Mouse (Mus musculus) forebrain, embryonic 10.5 days (tissue): ENCODE results near the gene Vstm4. TPM values are rescaled to one million over a fixed set of nuclear protein-coding genes. Genes with fewer than 3 reads are reported as not detected.

Experiments
- DNase-seq: peaks from one replicate; pipeline ENCODE4 v3.0.0-alpha.2; 2017; ENCODE audit warnings: low spot score; ENCODE audit errors: extremely low spot score
- H3K27ac ChIP-seq: fragments of 300-500 bp; sonication (generic); 2 replicates; pipeline ENCODE4 v1.5.1; 2016; ENCODE audit warnings: mild to moderate bottlenecking
- H3K27me3 ChIP-seq: fragments of 300-500 bp; sonication (generic); 2 replicates; pipeline ENCODE4 v1.6.1; 2016; ENCODE audit warnings: mild to moderate bottlenecking; ENCODE audit not compliant: poor library complexity, severe bottlenecking
- H3K36me3 ChIP-seq: fragments of 300-500 bp; sonication (generic); replicated peaks from 2 replicates; pipeline ENCODE4 v1.6.1; 2016; ENCODE audit warnings: mild to moderate bottlenecking, moderate library complexity
- H3K4me1 ChIP-seq: fragments of 300-500 bp; sonication (generic); 2 replicates; pipeline ENCODE4 v1.6.1; 2016
- H3K4me3 ChIP-seq: fragments of 300-500 bp; sonication (generic); 2 replicates; pipeline ENCODE4 v1.5.1; 2016; ENCODE audit warnings: mild to moderate bottlenecking, moderate library complexity
- H3K9me3 ChIP-seq: fragments of 300-500 bp; sonication (generic); 2 replicates; pipeline ENCODE4 v1.6.1; 2016; ENCODE audit warnings: mild to moderate bottlenecking, moderate library complexity
- WGBS: fragments of 180-500 bp; shearing (Covaris S2); methylation state at CpG from one replicate; pipeline ENCODE4 v1.1.7; 2016; 5-methylcytosine and 5-hydroxymethylcytosine counted together
- polyA plus RNA-seq: library from polyadenylated mRNA; unstranded; fragments of >200 nt; fragmentation: Nextera tagmentation; extraction: Ambion mirVana; gene quantifications from 2 replicates; pipeline ENCODE4 v1.2.1, GENCODE M21; 2016

Gene Vstm4
- polyA plus RNA-seq, 1 experiment from 2014 or later: 2.1 TPM

DNA sequence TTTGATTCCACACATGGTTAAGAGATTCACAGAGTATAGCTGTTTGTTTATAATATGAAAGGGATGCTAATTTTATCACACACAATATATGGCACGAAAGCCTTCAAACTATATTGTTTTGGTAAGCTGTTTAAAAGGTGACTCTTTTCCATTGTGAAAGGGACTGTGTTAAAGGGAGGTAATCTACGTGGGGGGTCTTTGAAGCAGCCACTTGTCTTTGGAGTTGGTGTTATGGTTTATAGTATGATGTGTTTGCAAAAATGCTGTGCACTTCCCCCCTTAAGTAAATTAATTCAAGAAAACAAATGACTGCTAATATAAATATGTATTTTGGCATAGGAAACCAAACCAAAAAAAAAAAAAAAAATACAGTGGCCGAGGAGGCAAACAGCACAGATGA lies 8.8 kb downstream of the Vstm4 start:
- no peak overlapping the region for H3K27ac ChIP-seq
- H3K9me3 ChIP-seq: no peaks in the 10 kb centered on the region
- 93% methylated on average over 3 of the region's 3 CpGs for WGBS
- no peak overlapping the region for H3K4me3 ChIP-seq
- DNase-seq: no peak
- H3K27me3 ChIP-seq: no peaks in the 10 kb centered on the region
- peaks cover 13% of the 10 kb centered on the region for H3K4me1 ChIP-seq
- H3K36me3 ChIP-seq: no peaks in the 10 kb centered on the region

DNA sequence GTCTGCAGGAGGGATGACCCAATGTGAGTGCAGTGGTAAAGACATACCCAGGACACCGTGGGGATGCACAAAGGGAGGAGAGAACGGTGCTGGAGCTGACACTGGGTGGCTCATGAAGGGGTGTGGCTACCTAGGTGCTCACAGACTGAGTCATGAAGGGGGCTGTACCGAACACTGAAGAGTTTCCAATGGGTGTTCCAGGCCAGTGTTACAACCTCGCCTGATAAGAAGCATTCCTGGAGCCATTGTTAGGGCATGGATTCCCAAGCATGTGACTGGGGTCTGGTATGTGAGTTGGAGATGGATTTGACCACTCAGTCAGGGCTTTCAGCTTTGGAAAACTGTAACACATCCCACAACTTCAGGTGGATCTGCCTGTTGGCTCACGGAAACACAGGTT lies 15.4 kb downstream of the Vstm4 start:
- no peak for DNase-seq
- H3K4me3 ChIP-seq: no peak overlapping the region
- 88% methylated on average over 5 of the region's 5 CpGs for WGBS
- no peaks in the 10 kb centered on the region for H3K9me3 ChIP-seq
- no peak overlapping the region for H3K27ac ChIP-seq
- H3K4me1 ChIP-seq: no peaks in the 10 kb centered on the region; the same call in 1 of the 2 replicates
- H3K27me3 ChIP-seq: no peaks in the 10 kb centered on the region
- H3K36me3 ChIP-seq: no peaks in the 10 kb centered on the region

DNA sequence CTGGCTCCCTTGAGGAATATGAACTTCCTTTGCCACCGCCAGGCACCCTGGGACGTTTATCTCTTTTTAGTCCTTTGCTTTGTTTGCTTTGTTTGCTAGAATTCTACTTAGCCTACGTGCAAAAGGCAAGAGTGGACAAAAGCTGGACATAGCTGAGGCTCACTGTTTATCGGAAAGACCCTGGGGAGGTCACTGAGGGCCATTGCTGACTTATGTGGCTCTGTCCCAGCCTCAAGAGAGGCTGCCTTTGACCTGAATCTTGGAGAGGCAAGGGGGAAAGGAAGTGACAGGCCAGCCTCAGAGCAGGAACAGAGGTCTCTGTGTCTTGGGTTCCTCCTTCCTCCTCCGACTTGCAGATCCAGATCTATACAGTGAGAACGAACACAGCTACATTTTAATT lies 21.0 kb downstream of the Vstm4 start:
- Histone ChIP-seq H3K4me1 (no peaks in the 10 kb centered on the region; the same call in 1 of the 2 replicates), H3K27ac (no peak overlapping the region), H3K9me3 (no peaks in the 10 kb centered on the region), H3K36me3 (no peaks in the 10 kb centered on the region), H3K27me3 (no peaks in the 10 kb centered on the region), H3K4me3 (no peak overlapping the region)
- WGBS: 78% methylated on average over 6 of the region's 6 CpGs
- no peak for DNase-seq

DNA sequence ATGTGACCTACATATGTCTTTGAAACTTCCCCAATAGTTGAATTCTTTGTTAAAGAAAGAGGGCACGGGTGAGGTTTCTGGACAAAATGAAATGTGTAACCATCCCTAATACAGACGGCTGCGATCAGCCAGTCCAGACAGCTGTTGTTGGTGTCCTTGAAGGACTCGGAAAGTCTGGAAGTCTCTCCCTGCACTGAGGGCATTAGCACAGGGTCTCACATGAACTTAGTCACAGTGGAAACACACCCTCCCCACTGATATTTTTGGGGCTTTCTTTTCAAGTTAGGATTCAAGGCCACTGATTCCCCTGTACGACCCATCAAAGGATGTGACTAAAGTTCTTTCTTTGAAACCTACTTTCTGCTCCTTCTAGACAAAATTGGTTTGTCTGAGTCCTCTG lies 23.8 kb downstream of the Vstm4 start:
- Histone ChIP-seq H3K27ac (no peak overlapping the region), H3K36me3 (no peaks in the 10 kb centered on the region), H3K4me1 (no peaks in the 10 kb centered on the region), H3K4me3 (no peak overlapping the region), H3K27me3 (no peaks in the 10 kb centered on the region), H3K9me3 (no peaks in the 10 kb centered on the region)
- DNase-seq: no peak
- 92% methylated on average over 5 of the region's 5 CpGs for WGBS

DNA sequence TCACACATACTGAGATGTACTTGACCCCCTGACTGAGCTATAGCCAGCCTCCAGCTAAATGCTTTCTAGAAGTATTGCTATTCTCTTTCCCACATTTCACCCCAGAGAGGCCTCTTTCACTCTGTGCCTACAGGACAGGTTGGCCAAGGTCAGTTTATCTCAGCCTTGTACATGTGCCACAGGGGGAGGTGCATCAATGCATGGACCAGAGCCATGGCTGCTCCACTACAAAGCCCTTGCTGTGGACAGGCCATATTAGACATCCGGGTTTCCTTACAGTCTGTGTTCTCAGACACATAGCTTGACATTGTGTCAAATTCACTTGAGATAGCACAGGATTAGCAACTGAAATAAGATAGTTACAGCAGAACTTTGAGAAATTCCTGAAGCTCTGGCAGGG lies 25.1 kb downstream of the Vstm4 start:
- H3K36me3 ChIP-seq: no peaks in the 10 kb centered on the region
- no peaks in the 10 kb centered on the region for H3K4me1 ChIP-seq
- WGBS: 89% methylated on average over 1 of the region's 1 CpGs
- no peak overlapping the region for H3K27ac ChIP-seq
- no peak for DNase-seq
- H3K9me3 ChIP-seq: no peaks in the 10 kb centered on the region
- H3K4me3 ChIP-seq: no peak overlapping the region
- H3K27me3 ChIP-seq: no peaks in the 10 kb centered on the region

DNA sequence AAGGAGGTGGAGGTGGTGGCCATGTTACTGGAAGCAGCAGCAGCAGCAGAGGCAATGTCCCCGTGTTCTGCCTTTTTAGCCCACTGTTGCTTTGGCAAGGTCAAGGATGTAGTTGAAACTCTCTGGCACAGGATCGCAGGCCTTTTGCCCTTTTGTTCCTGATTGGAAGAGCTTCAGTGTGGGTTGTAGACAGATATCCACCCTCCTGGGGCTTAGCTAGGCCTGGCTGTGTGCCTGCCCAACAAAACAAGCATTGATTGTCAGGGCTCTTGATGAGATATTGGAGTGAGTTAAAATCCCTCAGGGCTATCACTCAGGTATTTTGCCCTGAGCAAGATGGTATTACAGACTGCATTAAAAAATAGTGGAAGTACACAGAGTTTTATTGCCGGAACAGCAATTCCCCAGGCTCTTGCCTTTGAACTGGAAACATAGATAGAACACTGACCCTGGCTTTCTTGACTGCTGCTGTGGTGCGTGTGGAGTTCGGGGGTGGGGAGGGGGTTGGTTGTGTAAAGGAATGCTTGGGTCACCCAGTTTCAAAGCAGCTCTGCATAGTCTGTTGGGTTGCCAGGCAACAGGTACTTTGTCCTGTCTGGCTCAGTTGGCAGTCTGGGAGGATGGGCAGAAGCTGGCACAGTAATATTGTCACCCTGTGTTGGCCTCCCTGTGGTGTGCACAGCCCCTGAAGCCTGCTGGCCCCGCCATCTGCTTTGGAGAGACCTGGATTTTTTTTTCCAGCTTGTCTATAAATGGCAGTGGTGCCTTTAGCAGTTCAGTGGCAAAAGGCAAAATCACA lies 32.5 kb downstream of the Vstm4 start:
- no peaks in the 10 kb centered on the region for H3K9me3 ChIP-seq
- H3K4me1 ChIP-seq: peaks cover 22% of the 10 kb centered on the region
- H3K4me3 ChIP-seq: no peak overlapping the region
- peak overlapping the region; percentile 80 for H3K27ac ChIP-seq
- no peaks in the 10 kb centered on the region for H3K27me3 ChIP-seq
- H3K36me3 ChIP-seq: no peaks in the 10 kb centered on the region
- WGBS: 30% methylated on average over 6 of the region's 6 CpGs
- peak; percentile 47 for DNase-seq

DNA sequence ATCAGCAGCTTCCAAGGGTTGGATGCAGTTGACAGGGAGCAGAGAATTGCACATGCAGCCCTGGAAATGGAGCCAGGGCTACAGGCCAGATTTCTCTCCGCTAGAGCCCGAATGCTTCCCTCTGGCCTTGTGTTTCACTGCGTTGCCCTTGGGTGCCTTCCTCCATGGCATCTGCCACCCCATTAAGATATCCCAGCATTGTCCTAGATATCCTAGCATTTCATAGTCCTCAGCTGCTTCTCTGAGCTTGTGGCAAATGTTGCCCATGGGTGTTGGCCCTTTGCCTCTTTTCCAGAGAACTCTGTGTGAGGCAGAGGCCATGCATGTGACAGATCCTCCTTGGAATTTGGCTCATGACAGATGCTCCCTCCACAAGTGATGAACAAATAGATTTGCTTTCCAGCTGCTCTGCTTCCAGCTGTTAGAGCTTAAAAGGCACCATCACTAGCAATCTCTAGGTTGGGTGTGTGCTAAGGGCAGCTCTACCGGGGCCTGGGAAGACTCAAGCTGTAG lies 37.8 kb downstream of the Vstm4 start:
- no peak for DNase-seq
- Histone ChIP-seq H3K9me3 (no peaks in the 10 kb centered on the region), H3K27me3 (no peaks in the 10 kb centered on the region), H3K27ac (no peak overlapping the region), H3K4me3 (no peak overlapping the region), H3K4me1 (peaks cover 12% of the 10 kb centered on the region), H3K36me3 (no peaks in the 10 kb centered on the region)
- 91% methylated on average over 4 of the region's 4 CpGs for WGBS

DNA sequence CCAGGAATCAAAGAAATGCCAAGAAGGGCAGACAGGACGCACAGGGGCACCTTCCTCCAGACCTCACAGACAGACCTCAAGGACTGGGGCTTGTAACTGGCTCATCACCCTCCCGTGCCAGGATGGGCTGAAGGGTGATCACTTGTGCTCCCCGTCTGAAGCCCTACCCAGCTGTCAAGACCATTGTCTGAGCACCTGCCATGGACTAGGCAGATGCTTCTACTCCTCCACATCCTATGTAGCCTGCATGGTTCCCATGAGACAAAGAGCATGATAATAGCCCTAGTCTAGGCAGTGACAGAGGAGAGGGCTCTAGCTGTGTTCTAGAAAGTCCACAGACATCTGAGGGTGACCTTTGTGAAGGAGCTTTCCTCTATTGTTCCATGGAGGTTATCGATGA lies 38.3 kb downstream of the Vstm4 start:
- H3K27ac ChIP-seq: no peak overlapping the region
- peaks cover 7% of the 10 kb centered on the region for H3K4me1 ChIP-seq
- WGBS: 92% methylated on average over 4 of the region's 4 CpGs
- DNase-seq: no peak
- no peaks in the 10 kb centered on the region for H3K27me3 ChIP-seq
- no peak overlapping the region for H3K4me3 ChIP-seq
- no peaks in the 10 kb centered on the region for H3K9me3 ChIP-seq
- no peaks in the 10 kb centered on the region for H3K36me3 ChIP-seq

DNA sequence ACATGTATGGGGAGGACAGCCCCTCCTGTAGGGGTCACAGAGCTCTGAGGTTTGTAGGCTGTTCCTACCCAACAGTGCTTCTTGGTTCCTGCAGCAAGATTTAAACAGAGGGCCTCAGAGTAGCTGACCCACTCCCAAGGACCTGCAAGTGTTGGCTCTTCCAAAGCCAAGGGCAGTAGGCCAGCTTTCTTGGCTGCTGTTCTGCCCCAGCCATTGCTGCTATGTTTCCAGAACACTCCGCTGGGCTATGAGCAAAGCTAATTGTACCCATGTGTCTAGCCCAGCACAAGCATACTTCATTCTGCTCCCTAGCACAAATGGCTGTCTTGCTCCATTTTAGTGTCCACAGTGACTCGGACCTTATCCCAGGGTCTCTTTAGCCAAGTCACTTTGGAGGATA lies 40.3 kb downstream of the Vstm4 start:
- Histone ChIP-seq H3K36me3 (no peaks in the 10 kb centered on the region), H3K27me3 (no peaks in the 10 kb centered on the region), H3K4me3 (no peak overlapping the region), H3K27ac (no peak overlapping the region), H3K4me1 (no peaks in the 10 kb centered on the region), H3K9me3 (no peaks in the 10 kb centered on the region)
- DNase-seq: no peak
- 98% methylated on average over 2 of the region's 2 CpGs for WGBS

DNA sequence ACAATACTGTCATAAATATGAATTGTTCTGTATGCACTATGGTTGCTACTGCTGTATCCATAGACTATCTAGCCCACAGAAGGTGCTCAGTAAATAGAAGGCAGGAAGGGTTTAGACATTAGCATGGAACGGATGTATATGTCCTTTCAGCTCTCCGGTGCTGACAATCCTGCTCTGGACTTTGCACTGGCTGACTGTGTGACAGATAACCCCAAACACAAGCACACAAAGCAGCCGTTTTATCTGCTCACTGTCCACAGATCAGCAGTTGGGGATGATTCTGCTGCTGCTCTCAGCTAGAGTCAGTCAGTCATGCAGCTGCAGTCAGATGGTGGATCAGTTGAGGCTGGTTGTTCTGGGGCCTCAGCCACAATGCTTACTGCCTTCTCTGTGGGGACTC lies 46.6 kb downstream of the Vstm4 start:
- Histone ChIP-seq H3K36me3 (no peaks in the 10 kb centered on the region), H3K27me3 (no peaks in the 10 kb centered on the region), H3K4me3 (no peak overlapping the region), H3K9me3 (no peaks in the 10 kb centered on the region), H3K4me1 (no peaks in the 10 kb centered on the region), H3K27ac (no peak overlapping the region)
- 93% methylated on average over 3 of the region's 3 CpGs for WGBS
- no peak for DNase-seq

DNA sequence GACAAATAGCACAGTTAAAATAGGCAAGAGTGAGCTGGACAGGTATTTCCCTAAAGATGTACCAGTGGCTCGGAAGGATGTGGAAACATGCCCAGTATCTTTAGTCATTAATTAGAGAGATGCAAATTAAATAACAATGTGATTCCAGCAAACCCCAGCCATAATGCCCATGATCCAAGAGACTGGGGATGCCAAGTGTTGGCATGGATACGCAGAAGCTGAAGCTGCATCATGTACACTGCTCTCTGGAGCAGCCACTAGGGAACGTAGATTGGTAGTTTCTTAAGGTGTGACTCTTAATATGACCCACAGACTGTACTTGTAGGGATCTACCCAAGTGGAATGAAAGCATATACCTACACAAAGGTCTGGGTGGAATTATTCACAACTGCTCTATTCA lies 50.0 kb downstream of the Vstm4 start:
- Histone ChIP-seq H3K27me3 (no peaks in the 10 kb centered on the region), H3K4me1 (no peaks in the 10 kb centered on the region), H3K4me3 (no peak overlapping the region), H3K27ac (no peak overlapping the region), H3K9me3 (no peaks in the 10 kb centered on the region), H3K36me3 (no peaks in the 10 kb centered on the region)
- WGBS: 93% methylated on average over 3 of the region's 3 CpGs
- DNase-seq: no peak

DNA sequence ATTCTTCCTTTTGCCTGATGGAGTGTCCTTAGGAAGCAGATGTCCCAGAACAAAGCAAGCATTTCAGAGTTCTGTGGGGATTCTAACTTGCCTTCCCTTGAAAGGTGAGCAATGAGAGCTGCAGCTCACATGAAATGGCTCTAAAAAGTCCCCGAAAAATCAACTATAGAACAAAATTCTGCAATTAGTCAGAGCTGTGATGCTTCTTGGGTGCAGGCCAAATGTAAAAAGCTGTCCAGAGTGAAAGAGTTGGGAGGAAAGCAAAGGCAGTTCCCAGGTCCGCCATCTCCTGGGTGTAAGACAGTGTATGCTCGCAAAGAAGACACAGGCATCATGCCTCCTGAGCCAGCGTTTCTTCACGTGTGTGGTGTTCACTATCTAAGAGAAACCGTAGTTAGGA lies 52.6 kb downstream of the Vstm4 start:
- WGBS: 91% methylated on average over 6 of the region's 6 CpGs

DNA sequence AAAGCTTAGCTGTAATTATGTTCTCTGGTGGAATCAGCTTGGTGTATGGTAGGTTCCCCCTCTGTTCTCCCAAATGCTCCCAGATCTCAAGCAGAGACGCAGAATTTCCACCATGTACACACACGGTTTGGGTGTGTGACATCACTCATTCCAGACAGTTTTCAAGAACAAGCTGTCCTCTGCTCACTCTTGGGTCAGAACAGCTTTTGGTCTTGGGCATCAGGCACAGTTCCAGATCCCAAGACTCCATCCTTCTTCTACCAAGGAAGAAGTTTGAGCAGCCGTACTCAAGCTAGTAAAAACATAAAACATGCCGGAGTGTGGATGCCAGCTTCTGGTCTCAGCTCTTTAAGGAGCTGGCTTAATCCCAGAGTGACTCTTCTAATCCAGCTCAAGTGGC lies 54.6 kb downstream of the Vstm4 start:
- Histone ChIP-seq H3K9me3 (no peaks in the 10 kb centered on the region), H3K4me3 (no peak overlapping the region), H3K27ac (no peak overlapping the region), H3K36me3 (no peaks in the 10 kb centered on the region), H3K27me3 (no peaks in the 10 kb centered on the region), H3K4me1 (no peaks in the 10 kb centered on the region)
- 93% methylated on average over 4 of the region's 4 CpGs for WGBS
- DNase-seq: no peak

More for the DNA sequence above, 52.6 kb downstream of the Vstm4 start:
- Histone ChIP-seq H3K36me3 (no peaks in the 10 kb centered on the region), H3K9me3 (no peaks in the 10 kb centered on the region), H3K4me1 (no peaks in the 10 kb centered on the region), H3K27ac (no peak overlapping the region), H3K4me3 (no peak overlapping the region), H3K27me3 (no peaks in the 10 kb centered on the region)
- no peak for DNase-seq
